Mouse (Mus musculus): ENCODE measurements at regions not wholly inside any gene's neighbourhood (a gene's known extent, or its start where the extent isn't known, plus 50 kb on each side); places are given as distances from the start of the nearest gene placed in this dataset.
"Not testable (repeated sequence)": the region's sequence is repeated elsewhere in the genome, so short reads cannot be mapped to it uniquely, and the experiment has no call there.

DNA sequence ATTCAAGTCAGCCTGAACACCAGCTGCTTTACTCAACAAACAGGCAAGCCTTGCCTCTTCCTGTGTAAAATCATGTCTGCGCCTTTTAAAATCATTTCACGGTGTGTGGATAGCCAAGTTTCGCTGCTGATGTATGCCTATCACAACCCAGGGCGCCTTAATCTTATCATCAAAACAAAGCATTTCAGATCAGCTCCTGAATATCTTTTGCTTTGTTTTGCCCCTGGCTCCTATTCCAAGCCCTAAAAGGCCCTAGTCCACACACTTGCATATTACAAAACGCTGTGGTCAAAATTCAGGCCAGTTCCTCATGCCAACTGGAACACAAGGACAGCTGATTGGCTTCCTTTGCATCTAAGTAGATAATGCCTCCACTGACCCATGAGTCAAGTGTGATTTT, 501.7 kb upstream of the Gulo start:
- Histone ChIP-seq H3K36me3 (ENCODE audit: inconsistent target) (no peaks in the 10 kb centered on the region), H3K79me2 (ENCODE audit: inconsistent target) (no peaks in the 10 kb centered on the region), H3K27ac (no peak overlapping the region), H3K4me3 (ENCODE audit: inconsistent target) (no peak overlapping the region)
- whole genome bisulfite sequencing (ENCODE audit: missing documents) = 91% methylated on average over 5 of the region's 5 CpGs

DNA sequence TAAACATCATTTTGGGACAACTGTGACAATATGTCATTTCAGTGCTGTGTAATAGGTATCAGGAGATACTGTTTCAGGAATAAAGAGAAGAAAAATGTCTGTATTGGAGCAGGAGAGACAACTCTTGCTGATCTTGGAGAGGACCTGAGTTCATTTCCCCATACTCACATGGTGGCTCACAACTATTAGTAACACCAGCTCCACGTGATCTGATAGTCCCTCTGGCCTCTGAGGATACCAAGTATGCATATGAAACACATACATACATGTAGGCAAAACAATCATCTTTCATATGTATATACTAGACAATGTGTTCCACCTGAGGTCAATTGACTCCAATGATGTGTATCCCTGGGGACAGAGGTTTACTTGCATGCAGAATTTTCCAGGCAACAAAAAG, 501.2 kb upstream of the Gulo start:
- H3K79me2 ChIP-seq (ENCODE audit: inconsistent target) = no peaks in the 10 kb centered on the region
- H3K36me3 ChIP-seq (ENCODE audit: inconsistent target) = no peaks in the 10 kb centered on the region
- no peak overlapping the region for H3K27ac ChIP-seq
- H3K4me3 ChIP-seq (ENCODE audit: inconsistent target) = no peak overlapping the region
- WGBS (ENCODE audit: missing documents) = 58% methylated on average over 1 of the region's 1 CpGs

DNA sequence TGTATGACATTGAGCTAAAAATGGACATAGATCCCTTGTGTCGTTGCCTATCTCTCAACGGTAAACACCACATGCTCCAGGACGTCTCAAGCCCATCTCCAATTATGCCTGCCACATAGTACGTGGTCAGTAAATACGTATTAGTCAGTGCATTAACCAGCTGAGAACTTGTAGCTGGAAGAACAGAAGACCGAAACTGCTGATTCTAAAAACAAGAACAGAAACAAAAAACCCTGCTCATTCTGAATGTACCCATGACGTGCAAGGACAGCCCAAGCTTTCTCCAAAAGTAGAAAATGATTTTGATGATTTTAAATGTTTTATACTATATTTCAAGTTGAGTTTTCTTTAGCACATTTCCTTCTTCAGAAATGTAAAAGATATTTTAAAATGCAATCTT, 500.7 kb upstream of the Gulo start:
- H3K27ac ChIP-seq = no peak overlapping the region
- 94% methylated on average over 7 of the region's 7 CpGs for WGBS (ENCODE audit: missing documents)

DNA sequence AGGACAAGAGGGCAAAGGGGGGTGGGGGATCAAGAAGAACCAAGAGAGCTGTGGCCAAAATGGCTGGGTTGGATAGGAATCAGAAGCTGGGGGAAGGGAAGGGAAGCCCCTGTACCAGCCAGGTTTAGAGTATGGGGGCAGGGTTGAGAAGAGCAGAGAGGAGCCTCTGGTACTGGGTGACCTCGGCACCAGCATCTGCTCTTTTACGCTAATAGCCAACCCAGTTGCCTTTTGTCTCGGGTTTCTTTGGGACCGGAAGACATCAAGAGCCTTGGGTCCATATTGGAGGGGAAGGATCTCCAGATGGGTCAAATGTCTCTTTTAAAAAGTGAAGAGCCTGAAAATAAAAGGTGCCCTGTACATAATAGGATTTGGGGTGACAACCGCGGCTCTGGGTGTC, 493.0 kb upstream of the Gulo start:
- H3K27ac ChIP-seq = no peak overlapping the region
- H3K79me2 ChIP-seq (ENCODE audit: inconsistent target) = no peaks in the 10 kb centered on the region
- WGBS (ENCODE audit: missing documents) = 89% methylated on average over 6 of the region's 6 CpGs
- no peaks in the 10 kb centered on the region for H3K36me3 ChIP-seq (ENCODE audit: inconsistent target)
- no peak overlapping the region for H3K4me3 ChIP-seq (ENCODE audit: inconsistent target)

More for the DNA sequence above, 500.7 kb upstream of the Gulo start:
- H3K36me3 ChIP-seq (ENCODE audit: inconsistent target) = no peaks in the 10 kb centered on the region
- H3K79me2 ChIP-seq (ENCODE audit: inconsistent target) = no peaks in the 10 kb centered on the region
- no peak overlapping the region for H3K4me3 ChIP-seq (ENCODE audit: inconsistent target)

DNA sequence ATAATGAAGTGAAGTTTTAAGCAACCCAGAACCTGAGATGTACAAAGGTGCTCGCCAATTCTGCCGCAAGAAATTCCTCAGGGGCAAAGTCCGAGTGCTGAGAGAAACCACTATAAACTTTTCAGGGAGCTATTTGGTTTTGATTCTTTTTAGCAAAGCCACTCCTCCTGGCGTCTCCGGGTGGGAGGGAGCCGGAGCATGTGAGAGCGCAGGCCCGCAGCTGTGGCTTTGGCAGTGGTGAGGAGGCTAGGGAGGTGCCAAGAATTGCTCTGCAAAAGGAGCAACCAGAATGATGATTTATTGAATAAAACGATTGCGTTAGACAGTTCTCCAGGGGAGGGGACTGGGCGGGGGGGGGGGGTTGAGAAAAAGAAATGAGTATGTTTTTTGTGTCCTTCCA, 490.9 kb upstream of the Gulo start:
- Histone ChIP-seq H3K4me3 (ENCODE audit: inconsistent target) (no peak overlapping the region), H3K27ac (no peak overlapping the region), H3K36me3 (ENCODE audit: inconsistent target) (no peaks in the 10 kb centered on the region), H3K79me2 (ENCODE audit: inconsistent target) (no peaks in the 10 kb centered on the region)
- WGBS (ENCODE audit: missing documents) = 48% methylated on average over 11 of the region's 11 CpGs

DNA sequence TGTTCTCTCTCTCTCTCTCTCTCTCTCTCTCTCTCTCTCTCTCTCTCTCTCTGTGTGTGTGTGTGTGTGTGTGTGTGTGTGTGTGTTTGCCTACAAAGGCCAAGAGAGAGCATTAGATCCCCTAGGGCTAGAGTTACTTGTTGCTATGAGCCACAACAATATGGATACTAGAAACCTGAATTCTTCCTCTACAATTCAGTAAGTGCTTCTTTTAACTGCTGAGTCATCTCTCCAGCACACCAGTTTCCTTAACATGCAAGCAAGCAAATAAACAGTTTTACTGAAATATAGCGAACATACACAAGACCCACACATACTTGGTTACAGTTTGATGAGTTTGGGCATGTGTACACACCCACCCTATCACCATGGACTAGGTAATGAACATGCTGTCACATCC, 486.1 kb upstream of the Gulo start:
- Histone ChIP-seq H3K79me2 (ENCODE audit: inconsistent target) (no peaks in the 10 kb centered on the region), H3K4me3 (ENCODE audit: inconsistent target) (no peak overlapping the region), H3K27ac (no peak overlapping the region), H3K36me3 (ENCODE audit: inconsistent target) (no peaks in the 10 kb centered on the region)
- 10% methylated on average over 1 of the region's 1 CpGs for WGBS (ENCODE audit: missing documents)

DNA sequence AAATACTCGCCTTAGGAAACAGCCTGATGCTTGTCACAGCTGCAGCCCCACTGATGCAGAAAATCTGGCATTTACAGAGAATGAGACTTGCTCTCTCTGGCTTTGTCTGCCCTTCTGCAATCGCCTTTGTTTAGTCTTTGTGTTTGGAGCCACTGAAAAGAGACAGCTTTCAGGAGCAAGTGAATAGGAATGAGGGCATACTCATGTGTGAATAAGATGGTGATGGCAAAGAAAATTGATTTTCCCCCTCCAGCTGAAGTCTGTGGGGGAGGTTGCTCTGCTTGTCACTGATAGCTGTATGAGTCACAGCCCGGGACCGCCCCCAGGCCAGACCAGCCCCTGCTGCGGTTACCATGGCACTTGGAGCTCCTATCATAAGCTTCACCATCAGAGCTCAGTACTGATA, 485.5 kb upstream of the Gulo start:
- H3K36me3 ChIP-seq (ENCODE audit: inconsistent target) = no peaks in the 10 kb centered on the region
- WGBS (ENCODE audit: missing documents) = 60% methylated on average over 5 of the region's 5 CpGs
- no peak overlapping the region for H3K27ac ChIP-seq

DNA sequence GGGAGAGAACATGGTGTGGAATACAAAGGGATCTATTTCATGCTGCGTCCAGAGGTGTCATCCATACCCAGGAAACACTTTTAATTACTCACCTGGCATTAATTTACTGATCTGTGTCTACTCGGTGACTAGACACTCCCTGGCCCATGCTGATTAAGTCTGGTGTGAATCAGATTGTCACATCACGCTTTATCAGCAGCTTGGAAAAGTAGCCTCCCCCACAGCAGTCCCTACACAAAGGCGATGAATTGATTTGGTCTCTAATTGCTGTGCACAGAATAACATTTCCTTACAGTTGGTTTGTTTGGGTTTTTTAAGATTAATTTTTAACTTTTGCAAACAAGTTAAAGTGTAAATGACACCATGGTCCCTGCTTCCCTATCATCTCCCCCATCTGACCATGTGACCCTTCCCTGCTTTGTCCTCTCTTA, 484.7 kb upstream of the Gulo start:
- Histone ChIP-seq H3K27ac (no peak overlapping the region), H3K79me2 (ENCODE audit: inconsistent target) (no peaks in the 10 kb centered on the region), H3K36me3 (ENCODE audit: inconsistent target) (no peaks in the 10 kb centered on the region), H3K4me3 (ENCODE audit: inconsistent target) (no peak overlapping the region)
- WGBS (ENCODE audit: missing documents) = 84% methylated on average over 4 of the region's 4 CpGs

More for the DNA sequence above, 485.5 kb upstream of the Gulo start:
- no peak overlapping the region for H3K4me3 ChIP-seq (ENCODE audit: inconsistent target)
- no peaks in the 10 kb centered on the region for H3K79me2 ChIP-seq (ENCODE audit: inconsistent target)

DNA sequence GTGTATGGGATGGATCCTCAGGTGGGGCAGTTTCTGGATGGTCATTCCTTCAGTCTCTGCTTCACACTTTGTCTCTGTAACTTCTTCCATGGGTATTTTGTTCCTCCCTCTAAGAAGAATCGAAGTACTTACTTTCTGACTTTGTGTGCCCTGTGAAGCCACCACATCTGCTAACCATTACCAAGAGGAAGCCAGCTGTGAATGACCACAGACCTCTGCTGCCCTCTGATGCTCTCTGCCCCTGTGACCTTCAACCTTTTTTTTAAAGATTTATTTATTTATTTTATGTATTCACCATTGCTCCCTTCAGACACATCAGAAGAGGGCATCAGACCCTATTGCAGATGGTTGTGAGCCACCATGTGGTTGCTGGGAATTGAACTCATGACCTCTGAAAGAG, 475.7 kb upstream of the Gulo start:
- not testable (repeated sequence) for H3K4me3 ChIP-seq (ENCODE audit: inconsistent target); H3K36me3 ChIP-seq (ENCODE audit: inconsistent target); H3K27ac ChIP-seq; H3K79me2 ChIP-seq (ENCODE audit: inconsistent target)
- 65% methylated on average over 1 of the region's 1 CpGs for WGBS (ENCODE audit: missing documents)

DNA sequence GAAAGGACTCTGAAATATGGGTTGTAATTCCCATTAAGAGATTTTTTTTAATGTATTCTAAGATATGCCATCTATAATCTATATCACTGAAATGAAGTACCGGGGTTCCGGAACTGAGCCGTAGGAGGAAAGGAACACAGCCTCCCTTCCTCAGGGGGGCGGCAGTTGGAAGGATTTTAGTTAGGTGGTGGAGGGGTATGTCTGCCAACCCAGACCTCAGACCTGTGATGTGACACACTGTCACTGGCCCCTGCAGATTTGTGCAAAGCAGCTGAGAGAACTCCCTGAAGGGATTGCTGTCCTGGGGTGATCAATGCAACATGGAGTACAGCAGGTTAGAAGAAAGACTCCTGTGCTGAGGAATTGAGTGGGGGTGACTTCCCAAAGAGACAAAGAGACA, 470.2 kb upstream of the Gulo start:
- Histone ChIP-seq H3K36me3 (ENCODE audit: inconsistent target) (no peaks in the 10 kb centered on the region), H3K4me3 (ENCODE audit: inconsistent target) (no peak overlapping the region), H3K27ac (no peak overlapping the region), H3K79me2 (ENCODE audit: inconsistent target) (no peaks in the 10 kb centered on the region)
- 93% methylated on average over 4 of the region's 4 CpGs for WGBS (ENCODE audit: missing documents)

DNA sequence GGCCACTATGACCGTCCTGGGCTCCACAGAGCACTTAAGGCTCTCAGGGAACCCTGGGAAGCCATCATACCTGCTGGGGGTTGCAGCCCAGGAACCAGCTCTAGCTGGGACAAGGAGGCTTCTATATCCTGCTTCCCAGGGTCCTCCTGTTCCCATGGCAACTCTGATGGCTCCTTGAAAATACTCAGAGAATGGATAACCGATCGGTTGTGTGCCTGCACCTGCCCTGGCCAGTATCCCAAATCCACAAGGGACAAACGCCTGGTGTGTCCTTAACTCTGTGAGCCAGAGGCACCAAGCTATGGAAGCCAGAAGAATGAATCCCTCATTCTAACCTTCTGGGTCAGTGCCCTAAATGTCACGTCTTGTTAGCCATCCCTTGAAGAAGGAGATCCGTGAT, 469.6 kb upstream of the Gulo start:
- Histone ChIP-seq H3K27ac (no peak overlapping the region), H3K4me3 (ENCODE audit: inconsistent target) (no peak overlapping the region), H3K79me2 (ENCODE audit: inconsistent target) (no peaks in the 10 kb centered on the region), H3K36me3 (ENCODE audit: inconsistent target) (no peaks in the 10 kb centered on the region)
- WGBS (ENCODE audit: missing documents) = 82% methylated on average over 6 of the region's 6 CpGs

DNA sequence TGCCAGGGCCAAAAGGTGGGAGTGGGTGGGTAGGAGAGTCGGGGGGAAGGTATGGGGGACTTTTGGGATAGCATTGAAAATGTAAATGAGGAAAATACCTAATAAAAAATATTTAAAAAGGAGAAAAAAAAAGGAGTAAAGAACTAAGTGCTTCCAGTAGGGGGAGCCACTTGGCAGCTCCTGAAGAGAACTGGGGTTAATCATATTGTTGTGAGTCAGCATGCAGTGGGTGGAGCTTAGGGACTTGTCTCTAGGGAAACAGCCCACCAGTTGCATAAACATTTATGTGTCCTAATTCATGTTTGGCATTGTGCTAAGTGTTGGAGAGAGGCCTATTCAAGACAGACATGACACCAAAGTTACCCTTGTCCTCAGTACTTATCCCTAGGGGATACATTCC, 466.0 kb upstream of the Gulo start:
- 44% methylated on average over 1 of the region's 1 CpGs for WGBS (ENCODE audit: missing documents)
- Histone ChIP-seq H3K27ac (no peak overlapping the region), H3K4me3 (ENCODE audit: inconsistent target) (no peak overlapping the region), H3K36me3 (ENCODE audit: inconsistent target) (no peaks in the 10 kb centered on the region), H3K79me2 (ENCODE audit: inconsistent target) (no peaks in the 10 kb centered on the region)

DNA sequence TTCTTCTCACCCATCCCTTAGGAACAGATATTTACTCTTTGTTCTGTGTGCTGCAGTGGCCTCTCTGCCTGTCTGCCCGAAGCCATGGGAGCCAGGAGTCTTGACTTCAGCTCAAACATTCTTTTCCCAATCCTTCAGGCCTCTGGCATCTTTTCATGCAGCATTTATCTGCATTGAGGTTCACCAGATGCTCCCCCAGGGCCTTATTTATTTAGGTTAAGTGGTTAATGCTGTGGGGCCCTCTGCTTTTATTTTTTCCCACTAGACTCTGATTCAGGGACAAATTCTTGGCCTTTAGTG, 464.2 kb upstream of the Gulo start:
- 41% methylated on average over 1 of the region's 1 CpGs for WGBS (ENCODE audit: missing documents)
- H3K4me3 ChIP-seq (ENCODE audit: inconsistent target) = no peak overlapping the region
- H3K36me3 ChIP-seq (ENCODE audit: inconsistent target) = no peaks in the 10 kb centered on the region
- H3K27ac ChIP-seq = no peak overlapping the region
- no peaks in the 10 kb centered on the region for H3K79me2 ChIP-seq (ENCODE audit: inconsistent target)

DNA sequence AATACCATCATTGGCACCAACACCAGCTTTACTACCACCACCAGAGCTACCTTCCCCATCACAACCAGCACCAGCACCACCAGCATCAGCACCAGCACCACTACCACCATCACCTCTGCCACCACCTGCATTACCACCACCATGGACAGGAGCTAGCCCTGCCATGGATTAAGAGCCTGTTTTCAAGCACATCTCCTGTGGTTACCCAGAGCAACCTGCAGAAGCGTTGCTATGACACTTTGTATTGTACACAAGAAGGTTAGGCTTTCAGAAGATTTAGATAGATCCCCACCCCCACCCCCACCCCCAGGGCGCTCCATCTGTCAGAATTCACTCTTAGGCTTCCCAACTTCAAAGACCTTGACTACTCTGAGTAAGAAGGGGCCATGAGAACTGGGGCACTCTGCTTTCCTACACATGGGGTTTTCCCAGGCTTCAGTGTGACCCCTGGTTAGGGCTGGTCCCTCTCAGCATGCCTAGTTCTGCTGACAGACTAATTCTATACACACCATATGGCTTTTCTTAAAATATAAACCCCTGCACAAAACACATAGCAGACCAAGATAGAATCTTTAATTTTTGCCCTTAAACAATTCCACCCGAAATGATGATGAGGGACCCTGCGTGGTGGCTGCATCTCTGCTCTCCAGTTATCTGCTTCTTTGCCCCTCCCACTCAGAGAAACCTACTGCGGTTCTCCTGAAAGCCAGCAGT, 463.7 kb upstream of the Gulo start:
- H3K79me2 ChIP-seq (ENCODE audit: inconsistent target) = no peaks in the 10 kb centered on the region
- H3K4me3 ChIP-seq (ENCODE audit: inconsistent target) = no peak overlapping the region
- WGBS (ENCODE audit: missing documents) = 68% methylated on average over 5 of the region's 5 CpGs
- H3K27ac ChIP-seq = no peak overlapping the region
- no peaks in the 10 kb centered on the region for H3K36me3 ChIP-seq (ENCODE audit: inconsistent target)

DNA sequence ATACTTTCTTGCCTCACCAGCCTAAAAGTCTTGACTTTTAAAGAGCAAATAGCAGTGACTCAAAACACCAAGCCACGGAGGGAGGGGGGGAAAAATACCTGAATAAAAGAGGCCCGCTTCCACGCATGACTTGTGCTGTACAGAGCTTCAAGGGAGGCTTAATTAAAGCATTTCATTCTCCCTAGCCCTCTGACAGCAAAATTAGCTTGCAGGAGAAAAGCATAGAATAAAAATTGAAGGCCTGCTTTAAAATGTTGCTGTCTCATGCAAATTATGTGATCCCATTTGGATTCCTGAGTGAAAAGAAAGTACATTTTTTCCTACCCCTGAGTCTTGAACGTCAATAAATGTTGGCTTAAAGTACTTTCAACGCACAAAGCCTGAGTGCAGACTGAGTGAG, 453.1 kb upstream of the Gulo start:
- Histone ChIP-seq H3K27ac (no peak overlapping the region), H3K36me3 (ENCODE audit: inconsistent target) (no peaks in the 10 kb centered on the region), H3K4me3 (ENCODE audit: inconsistent target) (no peak overlapping the region), H3K79me2 (ENCODE audit: inconsistent target) (no peaks in the 10 kb centered on the region)
- WGBS (ENCODE audit: missing documents) = 93% methylated on average over 5 of the region's 5 CpGs

DNA sequence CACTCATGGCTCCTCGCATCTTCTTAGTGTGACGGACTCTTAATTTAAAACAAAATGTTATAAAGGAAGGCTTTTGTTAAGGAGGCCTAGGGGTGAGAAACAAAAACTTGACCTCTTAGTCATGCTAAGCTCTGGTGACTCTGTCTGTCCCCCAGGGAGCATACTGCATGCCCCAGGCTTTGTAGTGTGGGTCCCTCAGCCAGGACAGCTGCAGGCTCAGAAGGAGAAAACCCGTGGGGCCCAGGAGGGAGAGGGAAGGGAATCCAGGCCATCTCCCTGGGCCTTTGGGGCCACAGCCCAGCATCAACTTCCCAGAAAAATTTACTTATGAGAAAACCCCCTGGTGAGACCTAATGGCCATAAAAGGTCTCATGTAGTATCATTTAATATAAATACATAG, 451.8 kb upstream of the Gulo start:
- Histone ChIP-seq H3K79me2 (ENCODE audit: inconsistent target) (no peaks in the 10 kb centered on the region), H3K36me3 (ENCODE audit: inconsistent target) (no peaks in the 10 kb centered on the region), H3K4me3 (ENCODE audit: inconsistent target) (no peak overlapping the region), H3K27ac (no peak overlapping the region)
- 90% methylated on average over 3 of the region's 3 CpGs for WGBS (ENCODE audit: missing documents)
